In the genomic region with DNA sequence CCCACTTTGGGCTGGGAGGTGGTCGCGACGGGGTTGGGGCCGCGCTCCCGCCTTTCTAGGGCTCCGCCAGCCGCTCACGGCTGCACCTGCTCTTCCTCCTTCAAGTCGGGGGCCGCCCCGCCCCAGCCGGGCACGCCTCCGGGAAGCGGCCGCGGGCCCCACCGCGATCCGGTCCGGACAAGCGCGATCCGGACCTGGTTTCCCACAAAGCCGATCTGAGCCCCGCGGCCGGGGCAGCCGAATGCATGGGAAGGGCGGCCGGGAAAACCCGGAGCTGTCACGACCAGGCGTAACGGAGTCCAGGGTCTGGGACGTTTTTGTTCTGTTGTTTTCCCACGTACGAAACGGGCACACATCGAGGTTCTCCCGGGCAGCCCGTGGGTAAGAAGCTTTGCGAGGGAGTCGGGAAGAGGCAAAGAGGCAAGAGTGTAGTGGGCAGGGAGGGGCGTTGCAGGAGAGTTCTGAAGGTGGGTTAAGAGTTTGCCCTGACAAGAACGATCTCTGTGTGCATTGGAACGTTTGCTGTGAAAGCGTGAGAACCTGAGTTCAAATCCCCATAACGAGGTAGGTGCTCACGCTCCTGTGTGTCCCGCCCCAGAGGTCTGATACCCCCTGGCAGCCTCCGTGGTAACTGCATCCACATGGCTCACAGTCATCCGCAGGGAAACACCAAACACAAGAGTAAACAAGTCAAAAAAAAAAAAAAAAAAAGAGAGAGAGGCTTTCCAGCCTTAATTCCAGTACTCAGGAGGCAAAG, we compare ENCODE assay signal across 8 mouse cellular contexts. TPM values are rescaled to one million over a fixed set of nuclear protein-coding genes. Genes with fewer than 3 reads are reported as not detected.
DNase-seq lines count a peak whose midpoint lies in the region; ATAC-seq and TF ChIP-seq lines count a peak whose summit lies in the region.

No protein-coding gene starts in this region.

- peak overlapping the region; percentile 78 for H3K27ac ChIP-seq in embryonic facial prominence, embryonic 10.5 days (replicated peaks)
- H3K27ac ChIP-seq in kidney, adult 2 months (ENCODE audit: insufficient read depth, low read depth, low read length): peak overlapping the region; percentile 81
- H3K27ac ChIP-seq in liver, embryonic 11.5 days (ENCODE audit: low read depth, low read length): no peak overlapping the region

- H3K4me1 ChIP-seq in embryonic facial prominence, embryonic 10.5 days: peaks cover 51% of the 10 kb centered on the region
- peaks cover 12% of the 10 kb centered on the region for H3K4me1 ChIP-seq in kidney, adult 2 months (ENCODE audit: control insufficient read depth, insufficient read depth, low read length)
- peaks cover 17% of the 10 kb centered on the region for H3K4me1 ChIP-seq in liver, embryonic 11.5 days (replicated peaks; ENCODE audit: control insufficient read depth, insufficient read depth, low read length)

- H3K4me3 ChIP-seq in embryonic facial prominence, embryonic 10.5 days: peak overlapping the region; percentile 63
- peak overlapping the region; percentile 55 for H3K4me3 ChIP-seq in kidney, adult 2 months (ENCODE audit: insufficient read depth, low read depth, low read length)
- H3K4me3 ChIP-seq in liver, embryonic 11.5 days (ENCODE audit: low read depth, low read length): peak overlapping the region; percentile 48
- peak overlapping the region; percentile 9 for H3K4me3 ChIP-seq in myocyte

- H3K9ac ChIP-seq in liver, embryonic 11.5 days (ENCODE audit: low read depth, low read length): peak overlapping the region; percentile 58

- no peak for TF ChIP-seq POLR2A in kidney, adult 2 months (IDR thresholded peaks at IDR 0.05; ENCODE audit: low read depth, low read length)
- TF ChIP-seq POLR2A in myocyte (IDR thresholded peaks at IDR 0.05; ENCODE audit: insufficient read length, low read depth): no peak

- H3ac ChIP-seq in myocyte (ENCODE audit: control insufficient read depth, insufficient read length): no peak overlapping the region

- no peaks in the 10 kb centered on the region for H3K36me3 ChIP-seq in embryonic facial prominence, embryonic 10.5 days (replicated peaks)
- H3K36me3 ChIP-seq in kidney, adult 2 months (ENCODE audit: control insufficient read depth, insufficient read depth, low read length): no peaks in the 10 kb centered on the region
- H3K36me3 ChIP-seq in liver, embryonic 11.5 days (ENCODE audit: control insufficient read depth, insufficient read depth, low read length): no peaks in the 10 kb centered on the region
- H3K36me3 ChIP-seq in myocyte (ENCODE audit: control insufficient read depth, insufficient read depth): no peaks in the 10 kb centered on the region

- TF ChIP-seq CTCF in kidney, adult 2 months (conservative IDR thresholded peaks at IDR 0.05; ENCODE audit: insufficient read depth, insufficient read length, low read depth, low read length): no peak

- H3K79me2 ChIP-seq in myocyte (ENCODE audit: control insufficient read depth, insufficient read depth): no peaks in the 10 kb centered on the region

- peak; percentile 95 for DNase-seq in A20 (ENCODE audit: low read depth, low spot score)
- DNase-seq in adrenal gland, postnatal 25 days: peak; percentile 91
- peak; percentile 95 for DNase-seq in embryonic facial prominence, embryonic 10.5 days (ENCODE audit: low spot score)
- DNase-seq in heart, adult 8-10 months (ENCODE audit: low spot score): peak; percentile 85
- peak; percentile 94 for DNase-seq in kidney, adult 2 months
- DNase-seq in liver, embryonic 11.5 days (ENCODE audit: low spot score): peak; percentile 92
- peak; percentile 92 for DNase-seq in spleen, postnatal 36 days (ENCODE audit: low spot score in 2 of 2)

- peak overlapping the region; percentile 63 for H3K4me2 ChIP-seq in liver, embryonic 11.5 days
- H3K4me2 ChIP-seq in myocyte (ENCODE audit: low read depth): peak overlapping the region; percentile 82

- no peaks in the 10 kb centered on the region for H3K9me3 ChIP-seq in embryonic facial prominence, embryonic 10.5 days
- H3K9me3 ChIP-seq in liver, embryonic 11.5 days (ENCODE audit: control insufficient read depth, low read length): no peaks in the 10 kb centered on the region

- WGBS in embryonic facial prominence, embryonic 10.5 days: 3% methylated on average over 54 of the region's 54 CpGs
- WGBS in kidney, adult 2 months: 2% methylated on average over 54 of the region's 54 CpGs
- 2% methylated on average over 54 of the region's 54 CpGs for WGBS in liver, embryonic 11.5 days

- peaks cover 88% of the 10 kb centered on the region for H3K27me3 ChIP-seq in embryonic facial prominence, embryonic 10.5 days (replicated peaks; ENCODE audit: low read depth, poor library complexity, severe bottlenecking)
- no peaks in the 10 kb centered on the region for H3K27me3 ChIP-seq in kidney, adult 2 months (replicated peaks; ENCODE audit: control insufficient read depth, insufficient read depth, low read length)
- H3K27me3 ChIP-seq in liver, embryonic 11.5 days (replicated peaks; ENCODE audit: control insufficient read depth, insufficient read depth, low read length): peaks cover 50% of the 10 kb centered on the region
- H3K27me3 ChIP-seq in myocyte (ENCODE audit: control insufficient read depth, insufficient read depth, insufficient read length): peaks cover 29% of the 10 kb centered on the region

- peak; percentile 79 for ATAC-seq in liver, embryonic 11.5 days (replicated peaks; ENCODE audit: low FRiP score)

TF ChIP-seq in myocyte, 11 proteins besides CTCF, POLR2A, EP300 and RAD21:
- TF ChIP-seq MYOG (IDR thresholded peaks at IDR 0.05; ENCODE audit: control insufficient read depth in 1 of 3, insufficient read depth in 1 of 3, insufficient read length in 2 of 3, low read depth in 2 of 3): peak in 1 of 3 experiments; percentile 53
- no peak for TF ChIP-seq POLR2AphosphoS2 (IDR thresholded peaks at IDR 0.05; ENCODE audit: insufficient read length, low read depth)
- no peak for TF ChIP-seq REST (IDR thresholded peaks at IDR 0.05; ENCODE audit: insufficient read depth, insufficient read length)
- no peak for TF ChIP-seq SRF (IDR thresholded peaks at IDR 0.05; ENCODE audit: control insufficient read depth, insufficient read length, low read depth)
- peak in 1 of 3 experiments; percentile 58 for TF ChIP-seq MYOD1 (IDR thresholded peaks at IDR 0.05; ENCODE audit: control insufficient read depth in 1 of 3, insufficient read length in 2 of 3, low read depth in 2 of 3)
- no peak for TF ChIP-seq MAX (IDR thresholded peaks at IDR 0.05; ENCODE audit: low read depth)
- TF ChIP-seq E2F4 (IDR thresholded peaks at IDR 0.05; ENCODE audit: insufficient read depth): no peak
- TF ChIP-seq TCF3 (IDR thresholded peaks at IDR 0.05; ENCODE audit: insufficient read length, low read depth): no peak
- no peak for TF ChIP-seq USF1 (IDR thresholded peaks at IDR 0.05; ENCODE audit: low read depth)
- TF ChIP-seq CEBPB (IDR thresholded peaks at IDR 0.05; ENCODE audit: insufficient read depth, poor library complexity, severe bottlenecking): no peak
- no peak for TF ChIP-seq TCF12 (IDR thresholded peaks at IDR 0.05; ENCODE audit: insufficient read depth, poor library complexity, severe bottlenecking)

RNA-seq across cellular contexts. Expression of a gene that starts 5.5 kb away (rescaled TPM):
- 0.18 TPM in 1 of 2 replicates, not detected in the other for total RNA-seq in adrenal gland, postnatal 25 days (2021)
- polyA plus RNA-seq in embryonic facial prominence, embryonic 10.5 days (2016; fragmentation: Nextera tagmentation; extraction: Ambion mirVana): 8.9 and 9.0 TPM in 2 replicates
- total RNA-seq in heart, adult 8-10 months (2022): under 1 TPM in 1 of 4 experiments, not detected in 3; 0.22 TPM
- 13.2 and 19.0 TPM in 2 replicates for polyA plus RNA-seq in kidney, adult 2 months (2012; rRNA removed)
- polyA plus RNA-seq in liver, embryonic 11.5 days (2014; fragmentation: Nextera tagmentation; extraction: Ambion mirVana): 1.8 TPM in 2 replicates
- 0.17 TPM for polyA plus RNA-seq in myocyte (2012; fragmentation: generic; extraction: Trizol)

RNA-seq across cellular contexts. Expression of a gene that starts 6.9 kb away (rescaled TPM):
- 44.6 and 51.8 TPM in 2 replicates for total RNA-seq in adrenal gland, postnatal 25 days (2021)
- 72.2 and 72.4 TPM in 2 replicates for polyA plus RNA-seq in embryonic facial prominence, embryonic 10.5 days (2016; fragmentation: Nextera tagmentation; extraction: Ambion mirVana)
- total RNA-seq in heart, adult 8-10 months (2022): 10 to 100 TPM; 25.7 to 29.5 (median 26.8) TPM
- polyA plus RNA-seq in kidney, adult 2 months (2012; rRNA removed): 70.7 and 76.3 TPM in 2 replicates
- polyA plus RNA-seq in liver, embryonic 11.5 days (2014; fragmentation: Nextera tagmentation; extraction: Ambion mirVana): 40.0 and 42.5 TPM in 2 replicates
- polyA plus RNA-seq in myocyte (2012; fragmentation: generic; extraction: Trizol): 23.3 TPM

RNA-seq across cellular contexts. Expression of a gene that starts 19.1 kb away (rescaled TPM):
- total RNA-seq in adrenal gland, postnatal 25 days (2021): 70.4 and 110 TPM in 2 replicates
- 57.2 and 57.5 TPM in 2 replicates for polyA plus RNA-seq in embryonic facial prominence, embryonic 10.5 days (2016; fragmentation: Nextera tagmentation; extraction: Ambion mirVana)
- 100 to 1,000 TPM; 105 to 122 (median 112) TPM for total RNA-seq in heart, adult 8-10 months (2022)
- 142 and 147 TPM in 2 replicates for polyA plus RNA-seq in kidney, adult 2 months (2012; rRNA removed)
- 47.5 and 55.0 TPM in 2 replicates for polyA plus RNA-seq in liver, embryonic 11.5 days (2014; fragmentation: Nextera tagmentation; extraction: Ambion mirVana)
- polyA plus RNA-seq in myocyte (2012; fragmentation: generic; extraction: Trizol): 166 TPM

RNA-seq across cellular contexts. Expression of a gene that starts 19.1 kb away (rescaled TPM):
- total RNA-seq in adrenal gland, postnatal 25 days (2021): 116 and 128 TPM in 2 replicates
- 223 and 237 TPM in 2 replicates for polyA plus RNA-seq in embryonic facial prominence, embryonic 10.5 days (2016; fragmentation: Nextera tagmentation; extraction: Ambion mirVana)
- total RNA-seq in heart, adult 8-10 months (2022): 100 to 1,000 TPM; 105 to 124 (median 112) TPM
- 130 TPM in 2 replicates for polyA plus RNA-seq in kidney, adult 2 months (2012; rRNA removed)
- 226 and 233 TPM in 2 replicates for polyA plus RNA-seq in liver, embryonic 11.5 days (2014; fragmentation: Nextera tagmentation; extraction: Ambion mirVana)
- polyA plus RNA-seq in myocyte (2012; fragmentation: generic; extraction: Trizol): 167 TPM

RNA-seq across cellular contexts. Expression of a gene that starts 33.1 kb away (rescaled TPM):
- 0.82 and 1.4 TPM in 2 replicates for total RNA-seq in adrenal gland, postnatal 25 days (2021)
- 3.6 and 3.7 TPM in 2 replicates for polyA plus RNA-seq in embryonic facial prominence, embryonic 10.5 days (2016; fragmentation: Nextera tagmentation; extraction: Ambion mirVana)
- under 1 TPM; 0.26 to 0.75 (median 0.62) TPM for total RNA-seq in heart, adult 8-10 months (2022)
- polyA plus RNA-seq in kidney, adult 2 months (2012; rRNA removed): 0.57 and 1.5 TPM in 2 replicates
- polyA plus RNA-seq in liver, embryonic 11.5 days (2014; fragmentation: Nextera tagmentation; extraction: Ambion mirVana): 2.1 TPM in 2 replicates
- polyA plus RNA-seq in myocyte (2012; fragmentation: generic; extraction: Trizol): 0.67 TPM

Comparison
In these comparisons a context has a peak if more than half of its experiments do, and no peak if none do; other contexts are left out.
1. H3K4me3 ChIP-seq: peak in every context shown above with its lines; median percentile 63 in embryonic facial prominence, embryonic 10.5 days; 55 in kidney, adult 2 months; 48 in liver, embryonic 11.5 days; 9 in myocyte.